14 mouse cellular contexts compared by ENCODE assay signal in the genomic region with DNA sequence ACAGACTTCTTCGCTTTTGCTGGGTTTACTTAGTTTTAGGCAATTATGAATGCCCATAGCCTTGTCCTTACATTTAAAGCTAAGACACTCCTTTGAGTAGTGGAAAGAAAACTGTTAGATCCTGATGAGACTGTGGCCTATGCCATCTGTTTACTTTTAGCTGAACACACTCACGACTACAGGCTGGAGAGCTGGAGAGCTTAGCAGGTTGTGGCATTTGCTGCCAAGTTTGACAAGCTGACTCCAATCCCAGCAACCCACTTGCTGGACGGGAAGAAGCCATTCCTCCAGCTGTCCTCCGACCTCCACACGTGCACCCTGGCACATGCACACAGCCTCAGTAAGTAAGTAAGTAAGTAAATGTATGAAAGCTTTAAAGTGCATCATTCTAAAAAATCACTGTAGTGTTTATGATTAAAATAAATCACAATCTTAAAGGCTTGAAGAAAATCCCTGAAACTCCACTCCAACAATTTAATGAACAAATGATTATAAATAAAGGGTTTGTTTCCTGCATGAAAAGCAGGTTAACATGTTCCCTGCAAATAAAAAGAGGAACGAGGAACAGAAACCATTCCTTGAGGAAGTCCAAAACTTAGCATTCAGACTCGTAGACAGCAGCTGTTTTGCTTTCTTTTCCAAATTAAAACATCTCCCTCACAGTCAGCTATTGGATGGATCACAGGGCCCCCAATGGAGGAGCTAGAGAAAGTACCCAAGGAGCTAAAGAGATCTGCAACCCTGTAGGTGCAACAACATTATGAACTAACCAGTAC. TPM values are rescaled to one million over a fixed set of nuclear protein-coding genes. Genes with fewer than 3 reads are reported as not detected.
A peak's percentile ranks its signal among the peaks of the same experiment; 100 is the strongest.
DNase-seq lines count a peak whose midpoint lies in the region; ATAC-seq lines count a peak whose summit lies in the region.
"Had no signal": no experiment of that assay in that cellular context is flagged by ENCODE, and none has a peak within 500 bp of the region (broad histone marks: within the 10 kb centered on the region; RNA-seq: fewer than 3 reads in every experiment).

No protein-coding gene starts in this region.

- H3K36me3 ChIP-seq in forebrain, embryonic 13.5 days (ENCODE audit: poor library complexity, severe bottlenecking), result no peaks in the 10 kb centered on the region
- no peaks in the 10 kb centered on the region for H3K36me3 ChIP-seq in forebrain, embryonic 10.5 days (replicated peaks)
- no peaks in the 10 kb centered on the region for H3K36me3 ChIP-seq in forebrain, embryonic 16.5 days (ENCODE audit: control insufficient read depth, insufficient read depth)
- H3K36me3 ChIP-seq: limb, embryonic 13.5 days; lung, embryonic 15.5 days; midbrain, embryonic 13.5 days; neural tube, embryonic 13.5 days had no signal

- peak; percentile 68 for ATAC-seq in forebrain, embryonic 13.5 days
- peak; percentile 64 for ATAC-seq in forebrain, embryonic 16.5 days
- ATAC-seq: intestine, embryonic 16.5 days; midbrain, embryonic 13.5 days had no signal

- H3K4me2 ChIP-seq in forebrain, embryonic 13.5 days, result no peak overlapping the region
- no peak overlapping the region for H3K4me2 ChIP-seq in forebrain, embryonic 16.5 days (ENCODE audit: low read length)
- H3K4me2 ChIP-seq: limb, embryonic 13.5 days; lung, embryonic 15.5 days; midbrain, embryonic 13.5 days; neural tube, embryonic 13.5 days had no signal

- no peak for DNase-seq in forebrain, embryonic 10.5 days (ENCODE audit: extremely low spot score, low spot score)
- DNase-seq in left cerebral cortex, postnatal 4 days, result peak; percentile 64
- DNase-seq in left cerebral cortex, postnatal 36 days (ENCODE audit: low spot score in 2 of 2), result no peak
- peak; percentile 58 for DNase-seq in cerebellum, adult 11-12 months
- no peak for DNase-seq in spleen, adult 18-20 months
- no peak for DNase-seq in adrenal gland, postnatal 14 days
- DNase-seq: kidney, postnatal 14 days had no signal

- peaks cover 11% of the 10 kb centered on the region for H3K4me1 ChIP-seq in forebrain, embryonic 13.5 days
- peaks cover 15% of the 10 kb centered on the region for H3K4me1 ChIP-seq in forebrain, embryonic 10.5 days
- peaks cover 18% of the 10 kb centered on the region for H3K4me1 ChIP-seq in forebrain, embryonic 16.5 days (replicated peaks; ENCODE audit: control insufficient read depth, insufficient read depth, low read length)
- H3K4me1 ChIP-seq: lung, embryonic 15.5 days; midbrain, embryonic 13.5 days; neural tube, embryonic 13.5 days had no signal

- WGBS in forebrain, embryonic 13.5 days, result 75% methylated on average over 7 of the region's 7 CpGs
- WGBS in forebrain, embryonic 10.5 days, result 79% methylated on average over 7 of the region's 7 CpGs
- WGBS in forebrain, embryonic 16.5 days, result 53% methylated on average over 7 of the region's 7 CpGs

- H3K27me3 ChIP-seq in forebrain, embryonic 13.5 days, result no peaks in the 10 kb centered on the region
- no peaks in the 10 kb centered on the region for H3K27me3 ChIP-seq in forebrain, embryonic 10.5 days (ENCODE audit: poor library complexity, severe bottlenecking)
- no peaks in the 10 kb centered on the region for H3K27me3 ChIP-seq in forebrain, embryonic 16.5 days (replicated peaks; ENCODE audit: control insufficient read depth, insufficient read depth, low read length)
- H3K27me3 ChIP-seq: limb, embryonic 13.5 days; lung, embryonic 15.5 days; midbrain, embryonic 13.5 days; neural tube, embryonic 13.5 days had no signal

- H3K27ac ChIP-seq in forebrain, embryonic 13.5 days, result no peak overlapping the region
- H3K27ac ChIP-seq in forebrain, embryonic 10.5 days, result no peak overlapping the region
- no peak overlapping the region for H3K27ac ChIP-seq in forebrain, embryonic 16.5 days (ENCODE audit: low read length)
- H3K27ac ChIP-seq: limb, embryonic 13.5 days; lung, embryonic 15.5 days; midbrain, embryonic 13.5 days; neural tube, embryonic 13.5 days had no signal

- H3K9ac ChIP-seq in forebrain, embryonic 13.5 days, result no peak overlapping the region
- no peak overlapping the region for H3K9ac ChIP-seq in forebrain, embryonic 16.5 days (replicated peaks; ENCODE audit: low read depth, low read length)
- H3K9ac ChIP-seq: limb, embryonic 13.5 days; lung, embryonic 15.5 days; midbrain, embryonic 13.5 days; neural tube, embryonic 13.5 days had no signal

- no peak overlapping the region for H3K4me3 ChIP-seq in forebrain, embryonic 13.5 days
- H3K4me3 ChIP-seq in forebrain, embryonic 10.5 days, result no peak overlapping the region
- H3K4me3 ChIP-seq in forebrain, embryonic 16.5 days (replicated peaks; ENCODE audit: low read length), result no peak overlapping the region
- H3K4me3 ChIP-seq: limb, embryonic 13.5 days; lung, embryonic 15.5 days; midbrain, embryonic 13.5 days; neural tube, embryonic 13.5 days had no signal

- H3K9me3 ChIP-seq in forebrain, embryonic 13.5 days (replicated peaks), result no peaks in the 10 kb centered on the region
- no peaks in the 10 kb centered on the region for H3K9me3 ChIP-seq in forebrain, embryonic 10.5 days
- no peaks in the 10 kb centered on the region for H3K9me3 ChIP-seq in forebrain, embryonic 16.5 days (ENCODE audit: control insufficient read depth, low read length)
- H3K9me3 ChIP-seq: limb, embryonic 13.5 days; lung, embryonic 15.5 days; midbrain, embryonic 13.5 days; neural tube, embryonic 13.5 days had no signal

- intact Hi-C loops in left cerebral cortex, postnatal 4 days (cut with DNase I), result no loop called here
- intact Hi-C loops in left cerebral cortex, postnatal 36 days (cut with DNase I), result no loop called here

RNA-seq across cellular contexts. Expression of a gene that starts 33.5 kb away (rescaled TPM):
- polyA plus RNA-seq in forebrain, embryonic 13.5 days (2015; fragmentation: Nextera tagmentation; extraction: Ambion mirVana), result 0.41 and 0.73 TPM in 2 replicates
- polyA plus RNA-seq in forebrain, embryonic 10.5 days (2016; fragmentation: Nextera tagmentation; extraction: Ambion mirVana), result 0.34 and 0.60 TPM in 2 replicates
- 1 to 10 TPM; 4.0 to 4.5 TPM for total RNA-seq in left cerebral cortex, postnatal 4 days (2021)
- 1 to 10 TPM in 1 of 2 experiments, under 1 TPM in 1; 0.99 to 1.9 TPM for total RNA-seq in left cerebral cortex, postnatal 36 days (2021)
- polyA plus RNA-seq in forebrain, embryonic 16.5 days (2015; fragmentation: Nextera tagmentation; extraction: Ambion mirVana), result 0.24 and 0.60 TPM in 2 replicates
- total RNA-seq in adrenal gland, postnatal 14 days (2021), result 0.83 and 1.1 TPM in 2 replicates

Comparison
In these comparisons a context has a peak if more than half of its experiments do, and no peak if none do; other contexts are left out.
1. DNase-seq: peak in left cerebral cortex, postnatal 4 days (single experiment) and cerebellum, adult 11-12 months (single experiment); none in forebrain, embryonic 10.5 days (single experiment), left cerebral cortex, postnatal 36 days (0 of 2), spleen, adult 18-20 months (0 of 2) and adrenal gland, postnatal 14 days (single experiment).